Mouse (Mus musculus): ENCODE measurements around the gene Eif2ak2. TPM values are rescaled to one million over a fixed set of nuclear protein-coding genes. Genes with fewer than 3 reads are reported as not detected.

Gene Eif2ak2
- 21.0 and 22.4 TPM in 2 replicates for polyA plus RNA-seq (2011; ENCODE audit: insufficient read depth, insufficient read length, low read depth, missing spikeins)

DNA sequence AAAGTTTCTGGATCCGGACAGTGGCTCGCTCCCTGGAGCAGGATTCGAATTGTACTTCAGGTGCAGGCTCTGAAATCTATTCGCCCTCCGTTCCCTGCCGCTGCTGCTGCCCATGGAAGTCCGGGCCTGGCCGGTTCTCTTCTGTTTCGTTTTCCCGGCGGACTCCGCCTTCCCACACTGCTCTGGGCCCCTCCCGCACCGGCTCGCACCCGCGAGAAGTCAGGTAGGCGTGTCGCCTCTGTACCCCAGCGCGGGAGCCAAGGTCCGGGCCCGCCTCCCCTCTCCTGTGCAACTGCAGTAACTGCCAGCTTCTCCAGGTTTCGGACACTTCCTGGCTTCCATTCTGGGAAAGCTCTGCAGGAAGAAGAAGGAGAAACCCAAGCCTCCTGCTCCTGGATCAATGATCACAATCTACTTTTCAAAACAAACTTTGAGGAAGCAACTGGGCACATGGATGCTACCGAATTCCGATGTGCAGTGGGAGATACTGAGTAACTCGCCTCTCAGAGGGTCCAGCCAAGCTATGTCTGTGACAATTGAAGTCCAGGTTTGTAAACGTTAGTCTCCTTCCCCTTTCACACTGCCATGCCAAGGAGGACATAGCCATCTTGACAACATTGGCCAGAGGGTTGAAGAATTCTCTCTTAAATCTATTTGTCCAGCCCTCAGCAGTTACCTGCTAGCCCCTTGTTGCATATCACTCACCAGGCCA lies at the start of gene Eif2ak2:
TSS of gene Eif2ak2 (minus strand) at position 173 of the 712 bp plus-strand sequence.
- no peaks in the 10 kb centered on the region for H3K9me3 ChIP-seq (replicated peaks; ENCODE audit: control insufficient read depth, insufficient read depth, low read length, poor library complexity, severe bottlenecking)
- no peaks in the 10 kb centered on the region for H3K36me3 ChIP-seq (ENCODE audit: control insufficient read depth, insufficient read depth, low read length, poor library complexity, severe bottlenecking)
- TF ChIP-seq EP300 (IDR thresholded peaks at IDR 0.05; ENCODE audit: insufficient read depth, low read depth, low read length): no peak
- TF ChIP-seq POLR2A (IDR thresholded peaks at IDR 0.05; ENCODE audit: insufficient read depth, low read length): peak; percentile 46
- no peak for TF ChIP-seq CTCF (IDR thresholded peaks at IDR 0.05; ENCODE audit: low read depth, low read length)
- peak within 1 kb of the TSS; percentile 79 for H3K4me3 ChIP-seq (ENCODE audit: low read depth, low read length)
- no peak within 1 kb of the TSS for H3K27ac ChIP-seq (ENCODE audit: insufficient read depth, low read length)
- H3K4me1 ChIP-seq (ENCODE audit: control insufficient read depth, insufficient read depth, low read length): peaks cover 2% of the 10 kb centered on the region
- H3K9ac ChIP-seq (ENCODE audit: low read depth, poor library complexity, severe bottlenecking): peak within 1 kb of the TSS; percentile 79
- H3K27me3 ChIP-seq (ENCODE audit: control insufficient read depth, insufficient read depth, low read length, poor library complexity, severe bottlenecking): no peaks in the 10 kb centered on the region

DNA sequence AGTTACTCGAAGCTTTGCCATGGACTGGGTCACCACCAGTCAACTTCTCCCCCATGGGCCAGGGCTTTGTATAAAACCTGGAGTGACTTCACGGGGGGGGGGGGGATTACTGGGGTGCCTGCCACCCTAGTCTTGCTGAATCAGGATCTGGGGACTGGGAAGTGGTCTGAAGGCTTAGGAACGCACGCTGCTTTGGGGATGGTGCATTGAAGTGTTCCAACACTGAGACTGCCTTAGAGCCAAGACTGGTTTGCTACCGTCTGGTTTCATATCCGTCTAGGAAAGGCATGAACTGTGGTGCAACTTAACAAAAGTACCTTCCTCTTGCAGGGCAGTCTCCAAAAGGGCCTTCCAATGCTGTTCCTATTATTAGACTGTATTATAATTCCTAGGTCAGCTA lies 35.3 kb upstream of the Eif2ak2 start:
- H3K36me3 ChIP-seq (ENCODE audit: control insufficient read depth, insufficient read depth, low read length, poor library complexity, severe bottlenecking): peaks cover 38% of the 10 kb centered on the region
- peak overlapping the region; percentile 90 for H3K9ac ChIP-seq (ENCODE audit: low read depth, poor library complexity, severe bottlenecking)
- TF ChIP-seq EP300 (IDR thresholded peaks at IDR 0.05; ENCODE audit: insufficient read depth, low read depth, low read length) (no peak), POLR2A (IDR thresholded peaks at IDR 0.05; ENCODE audit: insufficient read depth, low read length) (no peak), CTCF (IDR thresholded peaks at IDR 0.05; ENCODE audit: low read depth, low read length) (no peak)
- H3K27me3 ChIP-seq (ENCODE audit: control insufficient read depth, insufficient read depth, low read length, poor library complexity, severe bottlenecking): no peaks in the 10 kb centered on the region
- no peaks in the 10 kb centered on the region for H3K4me1 ChIP-seq (ENCODE audit: control insufficient read depth, insufficient read depth, low read length)
- peak overlapping the region; percentile 13; the same call in 1 of the 2 replicates for H3K27ac ChIP-seq (ENCODE audit: insufficient read depth, low read length)
- peak overlapping the region; percentile 21 for H3K4me3 ChIP-seq (ENCODE audit: low read depth, low read length)
- H3K9me3 ChIP-seq (replicated peaks; ENCODE audit: control insufficient read depth, insufficient read depth, low read length, poor library complexity, severe bottlenecking): no peaks in the 10 kb centered on the region

DNA sequence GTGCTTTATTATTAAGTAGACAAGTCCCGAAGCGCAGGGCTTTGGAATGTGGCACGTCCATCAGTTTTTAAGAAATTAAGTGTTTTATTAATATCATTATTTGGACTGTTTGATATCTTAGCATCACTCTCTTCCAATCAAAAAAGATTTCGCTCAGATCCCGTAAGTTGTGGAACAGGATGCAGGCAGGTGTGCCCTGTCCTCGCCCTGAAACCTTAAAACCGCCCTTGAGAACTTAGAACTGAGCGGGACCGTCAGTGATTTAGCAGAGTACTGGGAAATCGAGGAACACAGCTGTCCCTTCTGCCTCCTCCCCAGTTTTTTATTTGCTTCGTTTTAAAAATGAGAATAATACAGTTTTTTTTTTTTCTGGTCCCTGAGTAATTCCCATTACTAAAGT lies 34.5 kb upstream of the Eif2ak2 start:
- no peaks in the 10 kb centered on the region for H3K9me3 ChIP-seq (replicated peaks; ENCODE audit: control insufficient read depth, insufficient read depth, low read length, poor library complexity, severe bottlenecking)
- H3K9ac ChIP-seq (ENCODE audit: low read depth, poor library complexity, severe bottlenecking): peak overlapping the region; percentile 90
- H3K36me3 ChIP-seq (ENCODE audit: control insufficient read depth, insufficient read depth, low read length, poor library complexity, severe bottlenecking): peaks cover 32% of the 10 kb centered on the region
- H3K27me3 ChIP-seq (ENCODE audit: control insufficient read depth, insufficient read depth, low read length, poor library complexity, severe bottlenecking): no peaks in the 10 kb centered on the region
- H3K27ac ChIP-seq (ENCODE audit: insufficient read depth, low read length): peak overlapping the region; percentile 93
- TF ChIP-seq POLR2A (IDR thresholded peaks at IDR 0.05; ENCODE audit: insufficient read depth, low read length) (no peak), EP300 (IDR thresholded peaks at IDR 0.05; ENCODE audit: insufficient read depth, low read depth, low read length) (no peak), CTCF (IDR thresholded peaks at IDR 0.05; ENCODE audit: low read depth, low read length) (no peak)
- H3K4me1 ChIP-seq (ENCODE audit: control insufficient read depth, insufficient read depth, low read length): no peaks in the 10 kb centered on the region
- H3K4me3 ChIP-seq (ENCODE audit: low read depth, low read length): peak overlapping the region; percentile 100

DNA sequence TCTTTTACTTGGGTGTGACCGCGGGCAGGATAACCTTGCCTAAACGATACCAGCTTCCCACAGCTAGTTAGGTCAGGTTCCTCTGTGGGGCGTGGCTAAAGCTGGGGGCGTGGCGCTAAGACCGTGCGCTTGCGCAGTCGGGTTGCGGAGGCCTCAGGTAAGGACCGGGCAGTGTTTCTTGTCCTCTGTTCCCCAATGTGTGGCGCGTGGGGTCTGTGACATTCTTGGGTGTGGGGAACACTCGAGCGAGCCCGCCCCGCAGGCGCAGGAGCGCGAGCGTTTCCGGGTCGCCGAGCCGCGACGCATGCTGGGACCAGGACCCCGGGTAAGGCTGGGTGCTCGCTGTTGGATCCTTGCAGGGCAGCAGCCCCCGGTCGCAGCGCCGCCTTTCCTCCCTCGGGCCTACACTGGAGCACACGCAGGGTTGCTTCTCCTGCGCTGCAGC lies 34.0 kb upstream of the Eif2ak2 start, which contains the start of gene Cebpzos:
TSS of gene Cebpzos (plus strand) at position 132 of the 445 bp plus-strand sequence.
- H3K4me3 ChIP-seq (ENCODE audit: low read depth, low read length): peak within 1 kb of the TSS; percentile 100

GRCm38 (mm10) chr17:78915772-78916171 lies 33.4 kb upstream of the Eif2ak2 start:
- no peaks in the 10 kb centered on the region for H3K9me3 ChIP-seq (replicated peaks; ENCODE audit: control insufficient read depth, insufficient read depth, low read length, poor library complexity, severe bottlenecking)
- TF ChIP-seq POLR2A (IDR thresholded peaks at IDR 0.05; ENCODE audit: insufficient read depth, low read length) (no peak), CTCF (IDR thresholded peaks at IDR 0.05; ENCODE audit: low read depth, low read length) (no peak), EP300 (IDR thresholded peaks at IDR 0.05; ENCODE audit: insufficient read depth, low read depth, low read length) (no peak)
- H3K27ac ChIP-seq (ENCODE audit: insufficient read depth, low read length): peak overlapping the region; percentile 96
- H3K27me3 ChIP-seq (ENCODE audit: control insufficient read depth, insufficient read depth, low read length, poor library complexity, severe bottlenecking): no peaks in the 10 kb centered on the region
- peak overlapping the region; percentile 100 for H3K4me3 ChIP-seq (ENCODE audit: low read depth, low read length)
- peak overlapping the region; percentile 90 for H3K9ac ChIP-seq (ENCODE audit: low read depth, poor library complexity, severe bottlenecking)
- H3K4me1 ChIP-seq (ENCODE audit: control insufficient read depth, insufficient read depth, low read length): no peaks in the 10 kb centered on the region
- peaks cover 22% of the 10 kb centered on the region for H3K36me3 ChIP-seq (ENCODE audit: control insufficient read depth, insufficient read depth, low read length, poor library complexity, severe bottlenecking)

More for the DNA sequence above, 34.0 kb upstream of the Eif2ak2 start, which contains the start of gene Cebpzos:
- Histone ChIP-seq H3K27me3 (ENCODE audit: control insufficient read depth, insufficient read depth, low read length, poor library complexity, severe bottlenecking) (no peaks in the 10 kb centered on the region), H3K27ac (ENCODE audit: insufficient read depth, low read length) (peak within 1 kb of the TSS; percentile 96), H3K9me3 (replicated peaks; ENCODE audit: control insufficient read depth, insufficient read depth, low read length, poor library complexity, severe bottlenecking) (no peaks in the 10 kb centered on the region), H3K4me1 (ENCODE audit: control insufficient read depth, insufficient read depth, low read length) (no peaks in the 10 kb centered on the region), H3K36me3 (ENCODE audit: control insufficient read depth, insufficient read depth, low read length, poor library complexity, severe bottlenecking) (peaks cover 27% of the 10 kb centered on the region), H3K9ac (ENCODE audit: low read depth, poor library complexity, severe bottlenecking) (peak within 1 kb of the TSS; percentile 90)
- TF ChIP-seq CTCF (IDR thresholded peaks at IDR 0.05; ENCODE audit: low read depth, low read length) (no peak), POLR2A (IDR thresholded peaks at IDR 0.05; ENCODE audit: insufficient read depth, low read length) (no peak), EP300 (IDR thresholded peaks at IDR 0.05; ENCODE audit: insufficient read depth, low read depth, low read length) (0 out of 2 replicates have a peak, but pooled peaks have one; percentile 12)

GRCm38 (mm10) chr17:78913921-78914320 lies 31.5 kb upstream of the Eif2ak2 start:
- no peaks in the 10 kb centered on the region for H3K4me1 ChIP-seq (ENCODE audit: control insufficient read depth, insufficient read depth, low read length)
- H3K9me3 ChIP-seq (replicated peaks; ENCODE audit: control insufficient read depth, insufficient read depth, low read length, poor library complexity, severe bottlenecking): no peaks in the 10 kb centered on the region
- H3K27me3 ChIP-seq (ENCODE audit: control insufficient read depth, insufficient read depth, low read length, poor library complexity, severe bottlenecking): no peaks in the 10 kb centered on the region
- peak overlapping the region; percentile 98 for H3K27ac ChIP-seq (ENCODE audit: insufficient read depth, low read length)
- H3K36me3 ChIP-seq (ENCODE audit: control insufficient read depth, insufficient read depth, low read length, poor library complexity, severe bottlenecking): peaks cover 7% of the 10 kb centered on the region; the same call in 1 of the 2 replicates
- peak overlapping the region; percentile 93 for H3K9ac ChIP-seq (ENCODE audit: low read depth, poor library complexity, severe bottlenecking)
- peak overlapping the region; percentile 53 for H3K4me3 ChIP-seq (ENCODE audit: low read depth, low read length)
- TF ChIP-seq EP300 (IDR thresholded peaks at IDR 0.05; ENCODE audit: insufficient read depth, low read depth, low read length): peak; percentile 95
- no peak for TF ChIP-seq CTCF (IDR thresholded peaks at IDR 0.05; ENCODE audit: low read depth, low read length)
- TF ChIP-seq POLR2A (IDR thresholded peaks at IDR 0.05; ENCODE audit: insufficient read depth, low read length): no peak

All from ES-Bruce4 (cell line).